Mouse (Mus musculus) neural tube, embryonic 11.5 days (tissue): ENCODE measurements around the gene Trim61. TPM values are rescaled to one million over a fixed set of nuclear protein-coding genes. Genes with fewer than 3 reads are reported as not detected.

Experiments
- ATAC-seq: fragments of 200-750 bp; cut with Nextera tagmentation; 2 replicates; pipeline ENCODE4 v1.8.0; 2017; ENCODE audit warnings: moderate number of reproducible peaks, mild to moderate bottlenecking, moderate TSS enrichment, moderate library complexity; ENCODE audit not compliant: insufficient read depth, low FRiP score, low TSS enrichment
- DNase-seq: peaks from one replicate; pipeline ENCODE4 v3.0.0-alpha.2; 2015; ENCODE audit warnings: low spot score
- H3K27ac ChIP-seq: fragments of 300-500 bp; sonication (generic); 2 replicates; pipeline ENCODE4 v1.5.1; 2014; ENCODE audit warnings: low read depth, mild to moderate bottlenecking, low read length
- H3K27me3 ChIP-seq: fragments of 300-500 bp; sonication (generic); 2 replicates; pipeline ENCODE4 v1.6.1; 2014; ENCODE audit warnings: mild to moderate bottlenecking, low read length, mixed read lengths; ENCODE audit not compliant: control insufficient read depth, insufficient read depth
- H3K36me3 ChIP-seq: fragments of 300-500 bp; sonication (generic); 2 replicates; pipeline ENCODE4 v1.6.1; 2014; ENCODE audit warnings: mild to moderate bottlenecking, low read length, moderate library complexity, mixed read lengths; ENCODE audit not compliant: control insufficient read depth, insufficient read depth
- H3K4me1 ChIP-seq: fragments of 300-500 bp; sonication (generic); 2 replicates; pipeline ENCODE4 v1.6.1; 2014; ENCODE audit warnings: low read length, mixed read lengths; ENCODE audit not compliant: control insufficient read depth, insufficient read depth
- H3K4me2 ChIP-seq: fragments of 300-500 bp; sonication (generic); 2 replicates; pipeline ENCODE4 v1.6.1; 2014; ENCODE audit warnings: low read depth, mild to moderate bottlenecking, moderate library complexity
- H3K4me3 ChIP-seq: fragments of 300-500 bp; sonication (generic); 2 replicates; pipeline ENCODE4 v1.5.1; 2014; ENCODE audit warnings: low read depth, low read length
- H3K9ac ChIP-seq: fragments of 300-500 bp; sonication (generic); 2 replicates; pipeline ENCODE4 v1.6.1; 2014; ENCODE audit warnings: mild to moderate bottlenecking, low read length
- H3K9me3 ChIP-seq: fragments of 300-500 bp; sonication (generic); 2 replicates; pipeline ENCODE4 v1.6.1; 2016; ENCODE audit warnings: low read length; ENCODE audit not compliant: control insufficient read depth
- WGBS: fragments of 180-500 bp; shearing (Covaris S2); extraction: QIAGEN DNeasy Blood & Tissue Kit; methylation state at CpG from one replicate; pipeline ENCODE4 v1.1.7; 2014; 5-methylcytosine and 5-hydroxymethylcytosine counted together
- polyA plus RNA-seq: library from polyadenylated mRNA; unstranded; fragments of >200 nt; fragmentation: Nextera tagmentation; extraction: Ambion mirVana; gene quantifications from 2 replicates; pipeline ENCODE4 v1.2.1, GENCODE M21; 2014

The Trim61 gene
- polyA plus RNA-seq, 1 experiment from 2014 or later = 0.15 TPM

GRCm38 (mm10) chr8:65047801-65048200 is 29.5 kb upstream of the Trim61 start:
- ATAC-seq (no peak), DNase-seq (no peak)
- Histone ChIP-seq H3K27ac (no peak overlapping the region), H3K4me1 (no peaks in the 10 kb centered on the region), H3K9ac (no peak overlapping the region), H3K27me3 (no peaks in the 10 kb centered on the region), H3K36me3 (no peaks in the 10 kb centered on the region), H3K4me3 (no peak overlapping the region), H3K4me2 (no peak overlapping the region), H3K9me3 (no peaks in the 10 kb centered on the region)
- WGBS = 88% methylated on average over 4 of the region's 4 CpGs

- H3K27me3 ChIP-seq = no peaks in the 10 kb centered on the region
- H3K4me3 ChIP-seq = no peak overlapping the region
- WGBS = 95% methylated on average over 4 of the region's 4 CpGs
- H3K9ac ChIP-seq = no peak overlapping the region
- DNase-seq = no peak
- no peak overlapping the region for H3K4me2 ChIP-seq
- H3K9me3 ChIP-seq = no peaks in the 10 kb centered on the region
- no peaks in the 10 kb centered on the region for H3K4me1 ChIP-seq
- no peak for ATAC-seq
- no peaks in the 10 kb centered on the region for H3K36me3 ChIP-seq
- H3K27ac ChIP-seq = no peak overlapping the region
Measured at GRCm38 (mm10) chr8:65047193-65047592, 28.9 kb upstream of the Trim61 start.

- no peak overlapping the region for H3K4me3 ChIP-seq
- WGBS = 48% methylated on average over 5 of the region's 5 CpGs
- H3K27ac ChIP-seq = no peak overlapping the region
- H3K27me3 ChIP-seq = no peaks in the 10 kb centered on the region
- ATAC-seq (no peak), DNase-seq (peak; percentile 18)
- no peak overlapping the region for H3K9ac ChIP-seq
- no peaks in the 10 kb centered on the region for H3K36me3 ChIP-seq
- H3K4me2 ChIP-seq = no peak overlapping the region
- no peaks in the 10 kb centered on the region for H3K9me3 ChIP-seq
- H3K4me1 ChIP-seq = no peaks in the 10 kb centered on the region
Measured at GRCm38 (mm10) chr8:65046565-65046964, 28.2 kb upstream of the Trim61 start.

GRCm38 (mm10) chr8:65037117-65037533 is 18.8 kb upstream of the Trim61 start, which contains the start of gene Apela:
Apela (minus strand) TSS chr8:65037336.
- H3K9ac ChIP-seq = no peak within 1 kb of the TSS
- DNase-seq = peak; percentile 64
- no peak within 1 kb of the TSS for H3K27ac ChIP-seq
- no peaks in the 10 kb centered on the region for H3K9me3 ChIP-seq
- ATAC-seq = peak; percentile 73
- WGBS = under 1% methylated on average over 8 of the region's 8 CpGs
- H3K4me1 ChIP-seq = peaks cover 6% of the 10 kb centered on the region; the same call in 1 of the 2 replicates
- peak within 1 kb of the TSS; percentile 46 for H3K4me2 ChIP-seq
- H3K4me3 ChIP-seq = peak within 1 kb of the TSS; percentile 2; the same call in 1 of the 2 replicates
- H3K27me3 ChIP-seq = no peaks in the 10 kb centered on the region
- no peaks in the 10 kb centered on the region for H3K36me3 ChIP-seq

DNA sequence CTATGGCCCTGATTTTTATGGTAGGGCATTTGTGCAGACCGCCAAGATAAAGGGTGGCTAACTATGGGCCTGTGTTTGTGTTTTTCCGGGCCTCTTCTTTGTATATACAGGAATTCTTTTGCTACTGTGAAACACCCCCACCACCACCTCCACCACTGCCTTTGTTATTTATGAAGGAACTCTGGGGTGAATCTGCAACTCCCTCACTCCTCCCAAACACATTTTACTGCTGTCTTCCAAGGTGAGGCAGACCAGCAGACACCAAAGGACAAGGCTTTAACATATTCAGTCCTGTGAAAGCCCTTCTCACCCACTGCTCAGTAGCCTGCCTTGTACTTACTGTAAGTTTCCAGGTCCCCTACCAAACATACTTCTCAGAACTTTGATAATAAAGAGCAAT is 15.8 kb upstream of the Trim61 start:
- Histone ChIP-seq H3K27me3 (no peaks in the 10 kb centered on the region), H3K9ac (no peak overlapping the region), H3K4me1 (peaks cover 6% of the 10 kb centered on the region; the same call in 1 of the 2 replicates), H3K27ac (no peak overlapping the region), H3K4me2 (no peak overlapping the region), H3K4me3 (no peak overlapping the region), H3K36me3 (no peaks in the 10 kb centered on the region), H3K9me3 (no peaks in the 10 kb centered on the region)
- 23% methylated on average over 2 of the region's 2 CpGs for WGBS
- ATAC-seq (no peak), DNase-seq (no peak)

DNA sequence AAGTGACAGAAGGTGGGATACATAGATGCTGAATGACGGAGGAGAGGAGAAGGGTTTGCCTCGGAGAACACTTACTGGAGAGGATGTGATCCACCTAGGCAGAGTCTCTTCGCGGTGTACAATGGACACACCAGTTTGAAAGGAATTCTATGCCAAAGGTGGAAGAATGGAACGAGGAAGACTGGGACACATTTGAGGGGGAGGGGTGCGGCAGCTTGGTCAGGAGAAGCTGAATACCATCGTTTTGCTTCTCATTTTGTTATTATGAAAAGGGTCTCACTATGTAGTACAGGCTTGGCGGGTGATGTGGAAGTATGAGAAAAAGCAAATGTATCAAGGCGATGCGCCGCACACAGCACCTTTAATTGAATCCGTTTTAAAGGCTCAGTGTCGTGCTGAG is 14.7 kb upstream of the Trim61 start:
- Histone ChIP-seq H3K9me3 (no peaks in the 10 kb centered on the region), H3K27me3 (no peaks in the 10 kb centered on the region), H3K27ac (no peak overlapping the region), H3K36me3 (no peaks in the 10 kb centered on the region), H3K9ac (no peak overlapping the region), H3K4me3 (no peak overlapping the region), H3K4me2 (no peak overlapping the region), H3K4me1 (peaks cover 6% of the 10 kb centered on the region; the same call in 1 of the 2 replicates)
- no peak for ATAC-seq
- no peak for DNase-seq
- 82% methylated on average over 13 of the region's 13 CpGs for whole genome bisulfite sequencing

GRCm38 (mm10) chr8:65032107-65032506 is 13.8 kb upstream of the Trim61 start:
- H3K9me3 ChIP-seq = no peaks in the 10 kb centered on the region
- no peaks in the 10 kb centered on the region for H3K27me3 ChIP-seq
- 79% methylated on average over 1 of the region's 1 CpGs for WGBS
- ATAC-seq (no peak), DNase-seq (no peak)
- H3K27ac ChIP-seq = no peak overlapping the region
- H3K4me2 ChIP-seq = no peak overlapping the region
- H3K9ac ChIP-seq = no peak overlapping the region
- H3K36me3 ChIP-seq = no peaks in the 10 kb centered on the region
- no peak overlapping the region for H3K4me3 ChIP-seq
- peaks cover 6% of the 10 kb centered on the region; the same call in 1 of the 2 replicates for H3K4me1 ChIP-seq

- DNase-seq (no peak), ATAC-seq (no peak)
- Histone ChIP-seq H3K27ac (no peak overlapping the region), H3K9ac (no peak overlapping the region), H3K4me1 (peaks cover 3% of the 10 kb centered on the region; the same call in 1 of the 2 replicates), H3K27me3 (no peaks in the 10 kb centered on the region), H3K4me2 (no peak overlapping the region), H3K36me3 (no peaks in the 10 kb centered on the region), H3K9me3 (no peaks in the 10 kb centered on the region), H3K4me3 (no peak overlapping the region)
- 79% methylated on average over 4 of the region's 4 CpGs for WGBS
Measured at GRCm38 (mm10) chr8:65030735-65031485, 12.6 kb upstream of the Trim61 start.

DNA sequence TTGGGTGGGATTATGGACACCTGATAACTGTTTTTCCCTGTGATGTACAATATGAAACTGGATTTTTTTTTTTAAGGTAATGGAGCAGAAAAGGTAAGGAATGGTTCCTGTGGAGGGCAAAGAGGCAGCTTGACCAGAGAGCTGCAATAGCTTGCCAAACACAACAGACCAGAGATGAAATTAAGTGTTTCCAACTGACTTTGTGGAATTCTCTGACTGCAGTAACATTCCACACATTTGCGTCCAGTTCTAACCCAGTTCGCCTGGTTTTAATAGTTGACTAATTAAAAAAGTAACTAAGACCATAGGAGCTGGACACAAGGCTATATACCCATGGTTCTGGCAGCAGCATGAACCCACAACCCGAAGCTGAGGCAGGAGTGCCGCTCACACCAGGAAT is 11.5 kb upstream of the Trim61 start:
- DNase-seq (no peak), ATAC-seq (no peak)
- Histone ChIP-seq H3K27ac (no peak overlapping the region), H3K27me3 (no peaks in the 10 kb centered on the region), H3K9me3 (no peaks in the 10 kb centered on the region), H3K4me3 (no peak overlapping the region), H3K4me1 (no peaks in the 10 kb centered on the region), H3K9ac (no peak overlapping the region), H3K36me3 (no peaks in the 10 kb centered on the region), H3K4me2 (no peak overlapping the region)
- 84% methylated on average over 4 of the region's 4 CpGs for WGBS
